Mouse (Mus musculus): ENCODE measurements at regions not wholly inside any gene's neighbourhood (a gene's known extent, or its start where the extent isn't known, plus 50 kb on each side); places are given as distances from the start of the nearest gene placed in this dataset.

DNA sequence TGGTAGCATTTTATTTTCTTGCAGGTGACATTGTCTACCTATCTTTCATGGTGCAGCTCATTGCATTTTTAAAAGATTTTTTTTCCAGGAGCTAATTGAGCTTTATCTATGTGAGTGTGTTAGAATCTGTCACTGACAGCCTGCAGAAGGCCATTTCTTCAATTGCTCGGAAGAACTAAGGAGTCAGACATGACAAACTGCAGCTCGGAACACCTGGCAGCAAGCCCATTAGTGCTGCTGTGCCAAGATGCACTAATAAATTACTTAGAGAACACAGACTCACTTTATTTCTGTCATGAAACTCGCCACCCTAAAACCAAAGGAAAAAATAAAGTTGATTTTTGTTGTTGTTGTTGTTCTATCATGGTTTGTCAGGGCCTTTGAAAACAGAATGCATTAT is 367.5 kb upstream of the Gm10306 start:
- DNase-seq = no peak

DNA sequence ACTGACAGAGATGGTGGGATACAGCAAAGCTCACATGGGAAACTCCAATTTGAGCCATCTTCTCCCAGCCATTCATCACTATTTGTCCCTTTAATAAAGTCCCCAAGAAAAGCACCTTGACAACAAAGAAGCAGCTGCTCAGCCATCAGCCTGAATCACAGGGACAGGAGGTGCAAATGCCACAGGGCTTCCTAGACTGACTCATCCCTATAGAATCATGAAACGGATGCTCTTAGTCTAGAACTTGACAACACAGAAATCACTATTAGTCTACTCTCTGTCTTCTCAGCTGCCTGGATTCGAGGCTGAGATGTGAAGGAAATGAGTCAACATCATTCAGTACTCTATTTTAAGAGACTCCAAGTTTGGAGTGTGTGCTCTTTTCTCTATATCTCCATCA is 365.4 kb upstream of the Gm10306 start:
- DNase-seq = no peak

DNA sequence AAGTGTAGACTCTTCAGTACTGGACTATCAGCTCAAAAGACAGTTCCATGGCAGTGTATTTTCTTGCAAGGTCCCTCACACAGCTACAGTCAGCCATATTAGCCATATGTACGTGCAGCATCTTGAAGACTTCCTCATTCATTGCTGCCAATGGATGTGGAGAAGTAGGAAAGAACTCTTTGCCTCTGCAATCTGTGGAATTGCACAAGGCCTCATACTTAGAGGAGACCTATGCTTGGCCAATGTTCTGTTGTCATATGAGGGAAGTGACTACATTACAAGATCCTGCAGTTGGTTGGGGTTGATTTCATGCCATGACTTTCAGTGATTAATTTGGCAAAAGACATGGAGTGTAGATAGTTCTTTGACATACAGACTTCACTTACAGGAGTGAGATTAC is 340.1 kb upstream of the Gm10306 start:
- DNase-seq = no peak

DNA sequence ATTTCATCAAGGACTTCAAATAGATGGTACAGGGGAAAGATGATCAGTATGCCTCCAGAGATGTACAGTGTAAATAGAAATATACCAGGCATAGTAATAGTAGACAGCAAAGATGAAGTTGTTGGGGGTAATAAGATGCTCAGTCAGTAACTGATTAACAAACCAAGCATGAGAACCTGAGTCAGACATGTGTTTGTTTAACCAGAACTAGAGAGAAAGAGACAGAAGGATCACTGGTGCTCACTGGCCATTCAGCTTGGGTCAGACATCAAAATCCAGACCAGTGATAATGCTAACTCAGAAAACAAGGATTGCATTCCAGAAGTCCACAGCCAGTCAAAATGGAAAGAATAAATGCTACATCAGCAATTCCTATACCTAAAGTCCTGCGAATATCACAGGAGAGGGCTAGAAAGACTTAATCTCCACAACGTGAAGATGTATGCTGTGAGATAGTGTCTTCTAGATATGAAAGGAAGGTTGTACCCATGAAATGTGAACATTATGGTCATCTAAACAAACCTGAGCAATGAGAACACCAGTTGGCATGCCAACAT is 320.6 kb upstream of the Gm10306 start:
- no peak for DNase-seq

DNA sequence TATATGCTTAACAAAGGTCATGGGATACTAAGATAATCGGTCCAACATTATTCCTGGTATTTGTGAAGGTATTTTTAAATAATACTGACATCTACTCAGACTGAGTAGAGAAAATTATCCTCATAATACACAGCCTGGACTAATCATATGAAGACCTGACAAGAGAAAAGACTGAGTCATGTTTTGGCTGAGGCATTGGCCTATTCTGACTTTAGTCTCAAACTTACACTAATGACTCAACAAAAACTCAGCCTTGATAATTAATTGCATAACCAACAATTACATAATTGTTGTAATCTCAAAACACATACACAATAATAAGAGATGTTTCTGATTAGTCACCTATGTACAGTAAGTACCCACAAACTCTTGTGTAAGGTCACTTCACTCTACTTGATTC is 300.3 kb upstream of the Gm10306 start:
- DNase-seq = no peak

DNA sequence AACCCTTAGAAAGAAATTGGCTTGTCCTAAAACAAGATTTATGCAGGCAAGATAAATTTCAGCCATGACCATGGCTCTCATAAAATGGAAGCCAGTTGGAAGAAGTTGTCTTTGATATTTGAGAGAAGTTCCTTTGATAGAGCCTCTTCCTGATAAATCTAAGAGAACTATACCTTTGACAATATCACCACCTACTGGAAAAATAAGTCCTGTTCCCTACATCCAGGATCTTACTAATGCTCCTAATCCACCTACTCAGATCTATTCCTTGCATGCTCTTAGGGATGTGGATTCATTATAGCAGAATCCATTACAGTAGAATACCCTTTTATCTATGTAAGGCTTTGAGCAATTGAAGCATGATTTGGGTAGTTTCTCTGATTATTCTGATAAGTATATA is 295.2 kb upstream of the Gm10306 start:
- DNase-seq = no peak

DNA sequence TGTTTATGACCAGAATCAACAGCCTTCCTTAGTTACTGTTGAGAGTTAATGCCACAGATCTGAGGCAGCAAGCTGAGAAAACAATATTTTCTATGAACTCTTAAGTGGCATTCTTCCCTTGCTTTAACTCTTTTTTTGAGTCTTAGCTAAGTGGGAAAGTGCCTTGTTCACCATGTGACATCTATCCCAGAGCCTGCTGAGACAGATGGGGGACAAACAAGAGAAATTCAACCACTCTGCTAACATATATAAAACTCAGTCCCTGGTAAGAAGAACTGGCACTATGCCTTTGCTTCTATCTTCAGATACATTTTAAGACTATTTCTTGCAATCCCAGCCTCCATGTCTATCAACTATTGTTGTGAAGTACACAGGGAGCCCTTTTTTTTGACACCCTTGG is 274.6 kb upstream of the Gm10306 start:
- no peak for DNase-seq

DNA sequence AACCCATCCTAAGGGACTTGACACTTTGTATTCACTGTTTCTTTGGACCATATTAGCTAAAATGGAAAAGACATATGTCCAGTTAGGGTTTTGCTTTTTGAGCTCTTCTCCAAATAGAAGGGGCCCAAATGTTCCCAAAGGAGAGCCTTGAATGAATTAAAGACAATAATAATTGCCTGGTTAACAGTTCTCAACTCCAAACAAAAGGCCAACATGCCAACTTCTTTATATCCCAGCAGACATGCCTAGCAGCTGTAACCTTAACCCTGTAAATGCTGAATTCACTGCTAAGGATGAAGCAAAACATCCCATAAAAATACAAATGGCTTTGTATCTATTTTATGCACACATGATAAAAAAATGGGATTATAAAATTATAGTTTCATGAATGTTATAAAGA is 264.2 kb upstream of the Gm10306 start:
- no peak for DNase-seq

DNA sequence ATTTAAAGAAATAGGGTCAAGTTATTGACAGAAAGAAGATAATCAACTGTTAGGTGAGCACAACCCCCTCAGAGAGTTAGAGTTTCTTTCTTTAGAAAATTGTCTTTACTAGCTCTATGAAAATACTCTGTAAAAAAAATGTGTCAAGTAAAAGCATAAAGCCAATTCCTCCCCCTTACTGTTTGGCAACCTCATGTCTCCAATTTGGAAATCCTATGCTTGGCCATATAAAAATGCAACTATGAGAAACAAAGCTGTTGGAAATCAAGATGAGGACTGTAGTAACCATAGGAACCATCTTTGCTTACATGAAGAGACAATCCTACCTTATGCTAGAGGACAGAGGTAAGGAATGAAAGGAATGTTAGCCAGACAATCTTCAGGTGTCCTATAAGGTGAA is 239.0 kb upstream of the Gm10306 start:
- no peak for DNase-seq

DNA sequence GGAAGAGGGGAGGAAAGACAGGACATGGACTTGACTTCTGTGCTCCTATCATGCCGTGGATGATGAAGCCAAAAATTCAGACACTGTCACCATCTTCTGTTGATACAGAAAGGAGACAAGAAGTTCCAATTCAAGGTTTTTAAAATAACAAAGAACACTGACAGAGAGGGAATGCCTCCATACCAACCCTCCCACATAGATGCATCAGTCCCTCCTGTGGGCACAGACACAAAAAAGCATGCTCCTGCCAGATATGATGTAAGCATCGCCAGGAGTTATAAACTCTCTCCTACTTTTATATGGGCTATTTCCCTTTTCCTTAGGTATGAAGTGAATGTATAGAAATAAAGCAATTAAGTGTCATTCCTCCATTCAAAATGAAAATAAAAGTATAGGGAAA is 229.6 kb upstream of the Gm10306 start:
- DNase-seq = no peak

DNA sequence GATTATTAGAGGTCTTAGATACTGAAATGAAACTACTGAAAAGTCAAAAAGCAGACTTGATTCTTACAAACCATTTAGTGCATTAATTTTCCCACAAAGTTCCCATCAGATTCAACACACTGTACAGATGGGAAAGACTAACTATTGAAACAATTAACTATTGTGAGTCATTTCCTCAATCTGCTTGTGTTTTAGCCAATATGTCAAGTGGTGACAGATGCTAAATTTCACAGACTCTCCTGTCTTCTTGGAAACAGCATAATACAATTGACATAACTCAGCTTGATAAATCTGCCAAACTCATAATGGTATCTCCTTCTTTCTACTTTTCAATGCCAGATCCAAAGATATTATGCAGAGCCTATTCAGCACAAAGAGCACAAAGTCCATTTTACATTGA is 213.0 kb upstream of the Gm10306 start:
- DNase-seq = no peak

DNA sequence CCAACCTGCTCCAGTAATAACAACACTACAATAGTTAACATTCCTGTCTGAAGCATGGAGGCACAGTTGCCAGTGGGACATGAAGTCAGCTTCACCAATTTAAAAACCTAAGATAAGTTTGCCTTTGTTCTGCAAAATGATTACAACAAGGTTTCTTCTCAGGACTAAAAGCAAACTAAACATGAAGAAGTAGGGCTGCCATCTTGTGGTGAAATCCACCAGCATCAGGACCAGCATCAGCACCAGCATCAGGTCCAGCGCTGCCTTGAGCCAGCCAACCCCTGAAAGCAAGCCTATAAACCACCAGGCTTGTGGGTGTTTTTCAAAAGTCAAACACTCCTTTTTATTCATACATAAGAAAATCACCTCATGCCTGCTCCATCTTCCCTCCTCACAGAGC is 207.1 kb upstream of the Gm10306 start:
- peak; percentile 34 for DNase-seq

DNA sequence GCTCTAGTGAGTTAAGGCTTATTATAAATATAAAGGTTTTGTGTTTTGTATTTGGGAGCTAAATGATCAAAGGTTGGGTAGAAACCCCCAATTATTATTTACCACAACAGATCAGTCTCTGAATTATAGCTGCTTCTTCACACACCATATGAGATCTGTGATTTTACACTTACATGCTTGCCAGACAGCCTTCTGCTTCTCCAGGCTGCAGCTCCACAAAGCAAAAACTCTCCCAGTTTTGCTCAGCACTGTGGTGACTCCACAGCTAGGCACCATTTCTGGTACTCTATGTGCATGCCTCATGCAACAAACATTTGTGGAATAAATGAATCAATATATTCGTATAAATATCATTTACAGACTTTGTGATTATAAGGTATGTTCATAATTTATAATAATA is 199.4 kb upstream of the Gm10306 start:
- no peak for DNase-seq

DNA sequence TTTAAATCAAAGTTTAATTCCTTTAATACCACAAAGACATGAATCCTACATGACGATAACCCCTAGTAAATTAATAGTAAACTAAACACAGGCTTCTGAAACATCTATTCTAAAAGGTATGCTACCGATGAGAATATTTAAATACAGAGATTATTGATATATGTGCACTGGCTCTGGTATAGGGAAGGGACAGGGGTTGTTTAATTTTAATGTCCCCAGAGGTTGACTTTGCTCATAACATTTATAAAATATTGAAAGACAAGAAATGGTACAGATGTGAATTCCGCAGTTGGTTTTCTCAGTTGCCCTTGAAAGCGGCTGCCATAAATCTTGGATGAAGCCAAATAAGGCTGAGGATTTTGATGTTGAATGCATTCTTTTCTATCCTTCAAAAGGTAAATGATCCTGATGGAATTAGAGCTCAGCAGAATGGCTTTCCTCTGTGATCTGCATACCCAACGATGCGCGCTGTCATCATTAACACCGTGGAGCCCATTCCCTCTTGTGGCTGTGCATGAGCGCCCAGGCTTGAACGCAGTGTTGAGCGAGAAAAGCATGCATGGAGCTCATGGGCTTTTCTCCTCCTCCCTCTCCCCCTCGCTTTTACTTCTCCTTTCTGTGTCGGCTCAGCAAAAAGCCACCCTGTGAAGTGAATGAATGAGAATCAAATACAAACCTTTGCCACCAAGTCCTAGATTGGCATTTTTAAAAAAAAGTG is 195.4 kb upstream of the Gm10306 start:
- DNase-seq = no peak

DNA sequence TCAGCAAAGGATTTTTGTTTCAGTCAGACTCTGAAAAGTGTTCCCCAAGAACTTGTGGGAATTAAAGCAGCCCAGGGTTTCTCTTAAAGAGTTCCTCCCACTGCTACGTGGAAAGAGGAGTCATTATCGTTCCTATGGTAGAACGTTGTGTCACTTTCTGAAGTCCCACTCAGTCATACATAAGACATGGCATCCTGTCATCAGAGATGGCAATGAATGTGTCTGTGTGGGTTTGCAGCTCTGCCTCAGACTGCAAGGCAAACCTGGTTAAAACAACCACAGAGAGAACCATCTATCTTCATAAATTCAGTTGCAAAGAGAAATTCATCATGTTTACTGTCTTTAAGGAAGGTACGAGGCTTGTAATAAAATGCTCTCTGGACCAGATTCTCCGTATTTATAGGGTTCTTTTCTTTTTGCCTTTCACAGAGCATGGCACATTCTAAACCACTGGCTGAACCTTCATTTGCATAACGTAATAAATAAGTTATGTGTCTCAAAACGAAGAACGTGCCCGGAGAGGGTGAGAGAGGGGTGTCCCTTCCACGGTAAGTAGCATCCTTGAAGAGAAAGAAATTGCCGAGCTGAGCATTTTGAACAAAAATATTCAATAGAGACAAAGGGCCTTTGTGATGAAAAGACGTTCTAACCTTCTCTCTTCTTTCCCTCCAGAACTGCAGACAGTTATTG is 194.7 kb upstream of the Gm10306 start:
- no peak for DNase-seq

DNA sequence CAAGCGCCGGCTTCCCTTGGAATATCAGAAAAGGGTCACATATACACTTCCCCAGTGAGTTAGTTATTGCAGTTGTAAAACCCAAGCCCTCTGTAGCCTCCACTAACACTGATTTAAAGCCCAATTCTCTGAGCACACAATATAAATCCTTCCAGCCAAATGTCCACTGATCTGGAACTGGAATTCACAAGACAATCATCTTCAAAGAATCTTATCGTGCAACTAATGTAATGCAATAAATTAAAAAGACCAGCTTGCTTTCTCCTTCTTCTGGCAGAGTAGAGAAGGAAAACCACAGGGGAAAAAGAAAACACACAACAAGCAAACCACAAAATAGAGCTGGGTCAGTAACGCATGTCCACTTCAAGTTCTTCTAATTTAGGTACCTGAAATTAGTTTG is 191.0 kb upstream of the Gm10306 start:
- no peak for DNase-seq

DNA sequence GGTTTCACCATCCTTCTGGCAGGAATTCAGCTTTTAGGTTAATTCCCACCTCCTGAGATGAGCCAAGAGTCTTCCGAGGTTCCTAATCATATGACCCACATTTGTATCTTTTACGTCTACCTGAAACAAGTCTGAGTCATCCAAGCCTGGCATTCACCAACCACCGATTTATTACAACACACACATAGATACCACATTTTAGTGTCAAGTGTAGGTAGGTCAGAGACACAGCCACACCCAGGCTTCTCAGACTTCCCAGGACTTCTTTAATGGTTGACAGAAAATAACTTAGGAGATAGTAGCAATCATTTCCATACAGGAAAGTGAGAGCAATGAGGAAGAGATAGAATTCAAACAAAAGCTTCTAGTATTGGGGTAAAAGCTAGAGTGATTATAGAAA is 189.2 kb upstream of the Gm10306 start:
- DNase-seq = no peak

DNA sequence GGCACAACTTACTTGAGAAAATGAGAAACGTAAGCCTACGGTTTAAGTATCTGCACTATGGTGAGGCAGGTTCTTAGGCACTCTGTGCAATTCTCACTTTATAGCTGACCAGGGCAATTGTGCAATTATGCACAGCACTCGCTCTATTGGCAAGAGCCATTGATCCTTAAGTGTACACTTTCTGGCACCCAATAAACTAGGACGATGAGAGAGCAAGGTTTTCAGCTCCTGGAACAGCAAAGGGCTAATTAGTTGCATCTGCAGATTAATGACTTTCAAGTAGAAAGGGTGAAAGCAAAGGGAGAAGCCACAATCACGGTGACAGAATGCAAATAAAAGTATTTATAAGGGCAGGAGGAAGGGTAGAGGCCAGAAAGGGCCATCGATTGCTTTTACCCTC is 185.4 kb upstream of the Gm10306 start:
- DNase-seq = no peak

DNA sequence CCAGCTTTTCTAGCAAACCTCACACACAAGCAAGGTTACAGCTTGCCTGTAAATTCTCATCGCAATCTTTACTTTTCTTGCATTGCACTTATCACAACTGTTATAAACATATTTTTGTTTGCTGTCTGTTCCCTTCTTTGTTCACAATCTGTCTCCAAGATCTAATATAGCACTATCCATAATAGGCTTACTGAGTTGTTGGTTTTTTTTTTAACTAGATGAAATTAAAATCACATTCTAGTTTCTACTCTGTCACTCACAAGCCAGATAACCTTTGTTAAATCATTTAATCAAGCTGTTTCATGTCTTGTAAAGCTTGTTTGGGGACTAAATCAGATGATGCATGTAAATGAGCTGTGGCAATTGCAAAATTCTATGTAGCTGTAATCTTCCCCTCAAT is 180.1 kb upstream of the Gm10306 start:
- no peak for DNase-seq

DNA sequence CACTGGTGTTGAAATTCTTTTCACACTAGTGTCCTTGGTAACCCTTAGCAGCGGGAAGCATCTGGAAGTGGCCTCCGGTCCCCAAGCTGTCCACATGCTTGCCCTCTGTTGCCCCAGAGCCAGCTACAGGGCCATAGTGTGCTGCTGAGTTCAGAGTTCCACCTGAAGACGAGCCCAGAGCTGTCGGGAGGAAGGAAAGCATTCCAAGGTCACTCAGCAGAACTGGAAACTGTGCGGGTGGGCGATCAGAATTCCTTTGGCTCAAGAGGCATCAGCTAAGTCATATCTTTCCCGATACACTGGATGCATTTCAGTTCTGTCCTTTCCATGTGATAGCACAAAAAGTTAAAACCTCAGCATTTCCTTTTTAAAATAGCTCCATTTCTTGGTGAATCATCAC is 170.6 kb upstream of the Gm10306 start:
- no peak for DNase-seq

DNA sequence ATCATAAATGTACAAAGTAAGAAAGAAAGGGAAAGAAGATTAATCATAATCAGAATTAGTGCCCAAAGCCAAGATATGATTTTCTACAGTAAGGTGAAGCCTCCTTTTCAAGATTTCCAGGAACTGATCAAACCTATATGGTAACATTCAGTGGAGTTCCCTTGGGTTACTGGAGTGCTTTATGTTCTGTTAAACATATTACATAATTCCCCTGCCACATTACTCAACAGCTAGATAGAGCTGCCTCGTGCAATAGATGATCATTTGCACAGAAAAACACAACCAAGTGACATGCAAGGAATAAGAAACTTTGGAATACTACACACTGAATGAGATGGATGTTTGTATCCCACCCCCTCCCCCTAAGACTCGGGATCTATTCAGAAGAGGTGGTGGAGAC is 168.0 kb upstream of the Gm10306 start:
- DNase-seq = no peak

DNA sequence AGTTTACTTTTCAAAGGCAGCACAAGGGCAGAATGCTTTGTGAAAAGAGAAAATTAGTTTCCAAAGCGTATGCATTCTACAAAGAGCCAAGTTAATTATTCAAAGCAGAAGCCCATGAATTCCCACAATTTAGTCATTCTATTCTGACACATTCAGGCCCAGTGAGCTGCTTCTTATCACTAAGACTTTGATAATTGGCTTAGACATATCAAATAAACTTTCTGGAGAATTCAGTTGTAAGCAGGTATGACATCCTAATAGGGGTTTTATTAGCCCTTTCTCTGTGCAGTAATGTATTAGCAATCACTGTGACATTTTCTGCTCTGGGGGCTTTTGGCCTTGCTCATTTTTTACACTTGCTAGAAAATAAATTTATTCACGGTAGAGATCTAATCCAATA is 161.9 kb upstream of the Gm10306 start:
- no peak for DNase-seq

DNA sequence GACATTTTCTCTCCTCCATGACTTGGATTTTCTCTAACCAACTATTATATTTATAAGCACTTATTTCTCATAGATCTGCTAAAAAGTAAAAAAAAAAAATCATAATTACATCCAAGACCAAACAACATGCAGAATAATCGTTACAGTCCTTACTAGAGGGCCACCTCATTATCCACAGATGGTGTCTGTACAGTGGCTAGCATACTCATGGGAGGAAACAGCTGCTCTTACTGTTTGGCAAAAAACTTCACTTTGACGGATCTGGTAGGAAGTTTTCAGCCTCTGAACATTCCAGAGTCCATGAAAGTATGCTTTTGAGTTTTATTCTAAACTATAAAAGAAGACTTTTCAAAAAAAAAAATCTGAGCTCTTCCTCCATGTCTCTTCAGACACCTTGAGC is 159.1 kb upstream of the Gm10306 start:
- DNase-seq = no peak

DNA sequence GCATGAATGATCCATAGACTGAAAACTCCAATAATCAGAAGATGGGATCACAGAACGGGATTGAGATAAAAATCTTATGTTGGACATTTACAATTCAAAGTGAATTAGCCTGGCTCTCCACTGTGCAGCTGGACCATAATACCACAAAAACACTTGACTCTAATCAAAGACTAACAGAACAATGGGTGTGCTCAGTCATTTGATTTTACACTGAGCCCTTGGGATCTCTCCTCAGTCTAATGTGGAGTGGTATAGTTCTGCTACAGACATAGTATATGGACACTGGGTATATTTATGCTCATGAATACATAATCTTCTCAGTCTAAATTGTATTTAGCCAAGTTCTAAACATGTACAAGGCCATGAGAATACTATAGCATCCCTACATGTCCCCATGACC is 149.4 kb upstream of the Gm10306 start:
- no peak for DNase-seq

DNA sequence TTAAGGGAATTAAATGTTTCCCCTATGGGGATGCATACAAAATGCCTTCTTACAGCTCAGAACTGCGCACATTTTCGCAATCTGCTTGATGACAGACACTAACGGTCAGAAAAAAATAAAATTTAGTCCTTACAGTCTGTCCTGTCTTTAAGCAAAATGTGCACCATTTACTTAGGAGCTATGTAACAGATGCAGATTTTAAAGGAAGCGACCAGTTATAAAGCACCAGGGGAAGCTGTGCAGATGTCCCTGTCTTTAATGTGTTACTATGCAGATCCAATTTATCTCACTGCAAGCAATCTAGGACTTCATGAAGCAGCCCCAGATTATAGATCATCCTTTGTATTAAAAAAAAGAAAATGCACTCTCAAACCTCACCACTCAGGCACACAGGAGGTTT is 148.8 kb upstream of the Gm10306 start:
- DNase-seq = no peak

All from right cerebral cortex, postnatal 25 days (tissue).